Mouse (Mus musculus): ENCODE data around the gene Trim58.

GRCm38 (mm10) chr11:58669252-58669651 lies 29.0 kb downstream of the Trim58 start:
- TF ChIP-seq CTCF (IDR thresholded peaks at IDR 0.05; ENCODE audit: extremely low read depth, insufficient read length, insufficient replicate concordance, low read depth, low read length) (no peak), POLR2A (IDR thresholded peaks at IDR 0.05; ENCODE audit: low read depth, low read length) (no peak)
